Mouse (Mus musculus): Measurements from ENCODE around the gene Epb41.

The Epb41 gene

DNA sequence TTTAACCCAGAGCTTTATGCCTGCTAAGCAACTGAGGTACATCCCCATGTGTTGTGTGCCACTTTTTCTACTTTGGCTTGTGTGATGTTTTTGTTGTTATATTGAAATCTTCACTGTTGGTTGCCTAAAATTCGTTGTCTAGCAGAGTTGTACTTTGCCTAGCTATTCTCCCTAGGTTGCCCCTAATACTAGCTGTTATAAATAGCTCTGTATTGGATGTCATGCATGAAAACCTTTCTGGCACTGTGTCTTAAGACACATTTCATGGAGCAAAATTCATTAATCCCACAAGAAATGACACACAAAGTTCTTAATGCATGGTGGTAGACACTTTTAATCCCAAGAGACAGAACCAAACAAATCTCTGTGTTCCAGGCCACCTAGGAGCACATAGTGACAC is 195.4 kb downstream of the Epb41 start:
- in situ Hi-C loops (cut with MboI; ENCODE audit: low pct_unique_long_range_greater_than_20kb in 1 of 2, low sequenced_read_pairs in 2 of 2, unreplicated experiment in 1 of 2), result no loop called here

DNA sequence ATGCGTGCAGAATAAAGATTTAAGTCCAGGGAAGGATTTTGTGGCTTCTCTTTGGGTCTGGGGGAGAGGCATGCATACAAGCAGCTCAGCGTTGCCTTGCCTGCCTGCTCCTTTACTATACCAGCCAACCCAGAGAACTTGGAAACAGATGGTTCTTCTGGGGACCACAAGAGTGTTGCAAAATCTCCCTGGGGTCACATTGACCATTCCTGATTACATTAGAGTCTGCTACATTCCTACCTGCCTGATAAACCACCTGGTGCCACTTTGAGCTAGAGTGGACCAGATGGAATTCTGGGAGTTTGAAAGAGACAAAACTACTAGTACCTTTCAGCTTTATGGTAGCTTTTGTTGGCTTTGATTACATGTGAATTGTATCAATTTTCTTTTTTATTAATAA is 198.3 kb downstream of the Epb41 start:
- in situ Hi-C loops (cut with MboI; ENCODE audit: low pct_unique_long_range_greater_than_20kb in 1 of 2, low sequenced_read_pairs in 2 of 2, unreplicated experiment in 1 of 2), result no loop called here

DNA sequence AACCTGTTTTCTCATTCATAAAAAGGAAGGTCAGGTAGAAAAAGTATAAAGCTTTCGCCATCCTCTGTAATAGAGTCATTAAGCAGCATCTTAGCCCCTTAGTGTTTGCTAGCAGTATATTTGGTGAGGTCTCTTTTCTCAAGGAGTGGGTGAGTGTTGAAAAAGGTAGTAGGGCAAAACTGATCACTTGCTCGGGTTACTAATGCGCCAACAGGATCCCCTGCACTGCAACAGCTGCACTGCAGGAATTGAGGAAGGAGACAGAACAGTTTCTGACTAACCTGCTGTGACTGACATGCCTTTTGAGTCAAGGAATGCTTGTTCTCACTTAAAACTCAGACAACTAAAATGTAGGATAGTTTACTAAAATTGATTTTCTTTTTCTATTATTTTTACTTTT is 199.9 kb downstream of the Epb41 start:
- in situ Hi-C loops (cut with MboI; ENCODE audit: low pct_unique_long_range_greater_than_20kb in 1 of 2, low sequenced_read_pairs in 2 of 2, unreplicated experiment in 1 of 2), result no loop called here

DNA sequence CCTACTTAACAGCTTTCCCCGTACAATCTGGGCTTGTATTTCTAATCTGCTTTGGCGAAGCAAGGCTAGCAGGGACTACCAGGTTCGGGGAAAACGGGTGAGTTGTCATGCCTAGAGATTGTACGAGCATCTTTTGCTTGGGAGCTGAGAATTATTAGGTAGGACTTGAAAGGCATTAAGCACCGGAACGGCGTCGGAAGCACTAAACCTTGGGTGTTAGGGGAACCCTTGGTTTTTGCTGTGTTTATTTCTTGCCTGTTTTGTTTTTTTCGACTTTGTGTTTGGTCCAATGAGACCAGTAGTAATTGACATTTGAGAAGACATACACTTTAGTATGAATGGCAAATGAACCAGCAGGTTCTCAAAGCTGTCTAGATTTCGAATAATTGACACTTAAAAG is 200.6 kb downstream of the Epb41 start:
- in situ Hi-C loops (cut with MboI; ENCODE audit: low pct_unique_long_range_greater_than_20kb in 1 of 2, low sequenced_read_pairs in 2 of 2, unreplicated experiment in 1 of 2), result no loop called here

DNA sequence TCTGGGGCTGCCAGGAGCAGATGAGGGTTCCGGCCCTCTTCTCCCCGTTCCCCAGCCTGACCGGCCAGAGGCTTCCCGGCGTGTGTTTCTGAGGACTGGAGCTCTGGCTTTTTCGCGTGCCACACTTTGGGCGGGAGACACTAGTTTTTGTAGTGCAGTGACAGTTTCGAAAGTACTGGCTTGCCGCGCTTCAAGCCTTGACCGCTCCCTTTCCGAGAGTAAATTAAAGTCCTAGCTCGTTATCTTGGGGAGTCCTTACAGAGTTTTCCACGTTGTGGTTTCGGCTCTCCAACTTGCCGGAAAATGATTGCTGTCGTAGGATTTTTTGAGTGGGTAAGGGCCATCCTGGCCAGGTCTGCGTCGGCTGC is 201.0 kb downstream of the Epb41 start:
- in situ Hi-C loops (cut with MboI; ENCODE audit: low pct_unique_long_range_greater_than_20kb in 1 of 2, low sequenced_read_pairs in 2 of 2, unreplicated experiment in 1 of 2), result no loop called here

Measured in mouse embryonic stem cell (cell line).